Mouse (Mus musculus) G1E (cell line): ENCODE measurements around the gene Cacng7.

Experiments
- CTCF ChIP-seq: IDR thresholded peaks from 2 replicates; pipeline ENCODE4 v1.5.1; 2012; ENCODE audit warnings: low read depth, low read length, inconsistent platforms, mixed read lengths
- GATA1 ChIP-seq: IDR thresholded peaks from 2 replicates; pipeline ENCODE4 v1.6.1; 2012; ENCODE audit warnings: borderline replicate concordance, low read length, inconsistent platforms, mixed read lengths
- GATA2 ChIP-seq: IDR thresholded peaks from 2 replicates; pipeline ENCODE4 v1.6.1; 2012; ENCODE audit warnings: low read depth, low read length, inconsistent platforms, borderline replicate concordance

DNA sequence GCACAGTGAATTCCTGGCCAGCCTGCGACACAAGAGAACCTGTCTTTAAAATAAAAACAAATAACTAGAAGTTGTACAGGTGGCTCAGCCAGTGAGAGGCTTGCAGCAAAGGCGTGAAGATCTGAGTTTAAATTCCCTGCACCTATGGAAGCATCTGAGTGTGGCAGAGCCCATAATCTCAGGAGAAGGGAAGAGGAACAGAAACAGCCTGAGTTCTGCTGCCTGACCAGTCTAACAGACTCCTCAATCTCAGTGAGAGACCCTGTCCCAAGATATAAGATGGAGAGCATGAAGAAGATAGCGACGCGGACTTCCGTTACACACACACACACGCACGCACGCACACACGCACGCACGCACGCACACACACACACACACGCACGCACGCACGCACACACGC is 55.0 kb downstream of the Cacng7 start:
- TF ChIP-seq GATA1, result no peak
- no peak for TF ChIP-seq CTCF
- no peak for TF ChIP-seq GATA2
